8 mouse cellular contexts compared by ENCODE assay signal in genomic region chr13:100553042-100553437, GRCm38 (mm10). TPM values are rescaled to one million over a fixed set of nuclear protein-coding genes. Genes with fewer than 3 reads are reported as not detected.
A peak's percentile ranks its signal among the peaks of the same experiment; 100 is the strongest.
DNase-seq lines count a peak whose midpoint lies in the region; ATAC-seq lines count a peak whose summit lies in the region.

No protein-coding gene starts in this region.

- H3K4me3 ChIP-seq in limb, embryonic 12.5 days (replicated peaks): peak overlapping the region; percentile 63
- H3K4me3 ChIP-seq in stomach, embryonic 15.5 days (replicated peaks): peak overlapping the region; percentile 56

- H3K27me3 ChIP-seq in limb, embryonic 12.5 days: peaks cover 59% of the 10 kb centered on the region
- peaks cover 18% of the 10 kb centered on the region for H3K27me3 ChIP-seq in stomach, embryonic 15.5 days (replicated peaks)

- no peak for ATAC-seq in limb, embryonic 12.5 days (ENCODE audit: insufficient number of reproducible peaks, insufficient read depth, low FRiP score, low TSS enrichment, low read depth)
- no peak for ATAC-seq in stomach, embryonic 15.5 days (ENCODE audit: insufficient read depth, low FRiP score, low read depth)

- WGBS in limb, embryonic 12.5 days: 6% methylated on average over 12 of the region's 12 CpGs
- WGBS in stomach, embryonic 15.5 days: 4% methylated on average over 12 of the region's 12 CpGs

- peak; percentile 35 for DNase-seq in embryo, embryonic 10.5 days (ENCODE audit: low spot score)
- DNase-seq in embryo, embryonic 9.5 days (ENCODE audit: extremely low spot score): no peak
- peak; percentile 2 for DNase-seq in ovary, postnatal 14 days (ENCODE audit: low spot score)
- no peak for DNase-seq in ovary, adult 18-20 months (ENCODE audit: low spot score)
- no peak for DNase-seq in thymus, adult 18-20 months
- no peak for DNase-seq in right cerebral cortex, postnatal 14 days

- peak overlapping the region; percentile 98 for H3K4me2 ChIP-seq in limb, embryonic 12.5 days
- peak overlapping the region; percentile 82 for H3K4me2 ChIP-seq in stomach, embryonic 15.5 days

- no peaks in the 10 kb centered on the region for H3K36me3 ChIP-seq in limb, embryonic 12.5 days
- no peaks in the 10 kb centered on the region for H3K36me3 ChIP-seq in stomach, embryonic 15.5 days

- peaks cover 23% of the 10 kb centered on the region for H3K4me1 ChIP-seq in limb, embryonic 12.5 days (replicated peaks)
- H3K4me1 ChIP-seq in stomach, embryonic 15.5 days: no peaks in the 10 kb centered on the region

- H3K27ac ChIP-seq in limb, embryonic 12.5 days: no peak overlapping the region
- peak overlapping the region; percentile 81 for H3K27ac ChIP-seq in stomach, embryonic 15.5 days

- H3K9ac ChIP-seq in limb, embryonic 12.5 days (replicated peaks): no peak overlapping the region
- no peak overlapping the region for H3K9ac ChIP-seq in stomach, embryonic 15.5 days

- no peaks in the 10 kb centered on the region for H3K9me3 ChIP-seq in limb, embryonic 12.5 days
- no peaks in the 10 kb centered on the region for H3K9me3 ChIP-seq in stomach, embryonic 15.5 days

RNA-seq across cellular contexts. Expression of gene Ocln, which starts 0.5 kb away (rescaled TPM):
- polyA plus RNA-seq in limb, embryonic 12.5 days (2016; fragmentation: Nextera tagmentation; extraction: Ambion mirVana): 1.6 and 2.0 TPM in 2 replicates
- polyA plus RNA-seq in stomach, embryonic 15.5 days (2015; fragmentation: Nextera tagmentation; extraction: Ambion mirVana): 58.9 and 70.3 TPM in 2 replicates

Comparison
In these comparisons a context has a peak if more than half of its experiments do, and no peak if none do; other contexts are left out.
1. DNase-seq: peak in embryo, embryonic 10.5 days (single experiment) and ovary, postnatal 14 days (single experiment); none in embryo, embryonic 9.5 days (single experiment), ovary, adult 18-20 months (single experiment), thymus, adult 18-20 months (0 of 2) and right cerebral cortex, postnatal 14 days (single experiment).
2. RNA of gene Ocln, which starts 0.5 kb away (polyA plus RNA-seq): 58.9 to 70.3 TPM in stomach, embryonic 15.5 days; 1.6 to 2.0 TPM in limb, embryonic 12.5 days; every median in the first group is over 10 times any median in the second.